Mouse (Mus musculus) adrenal gland, postnatal 14 days (tissue): Measurements from ENCODE around the gene Trim16. TPM values are rescaled to one million over a fixed set of nuclear protein-coding genes. Genes with fewer than 3 reads are reported as not detected.
A peak's percentile ranks its signal among the peaks of the same experiment; 100 is the strongest.

Experiments used
- DNase-seq: peaks from one replicate; pipeline ENCODE4 v3.0.0; 2021; ENCODE audit warnings: mixed read lengths
- long read RNA-seq, 2 experiments: library from polyadenylated mRNA; stranded (forward); transcript quantifications; one replicate each; pipeline ENCODE4 v2.0.0; 2021
- total RNA-seq: library from RNA; stranded (reverse); gene quantifications from 2 replicates; pipeline ENCODE4 v1.2.3, GENCODE M21; 2021

Gene Trim16
- total RNA-seq = 12.0 and 13.8 TPM in 2 replicates
- long read RNA-seq, experiment 1, transcript Trim16-201 (6 exons, 3,906 nt) = major isoform, 12 of 18 reads
- long read RNA-seq, experiment 1, partial matches to known transcripts = 0 of 18 reads
- long read RNA-seq, experiment 1, other reads (novel, unspliced or antisense) = 5 of 18 reads
- long read RNA-seq, experiment 2, transcript Trim16-201 (6 exons, 3,906 nt) = major isoform, 9 of 11 reads
- long read RNA-seq, experiment 2, partial matches to known transcripts = 0 of 11 reads
- long read RNA-seq, experiment 2, other reads (novel, unspliced or antisense) = 1 of 11 reads

DNA sequence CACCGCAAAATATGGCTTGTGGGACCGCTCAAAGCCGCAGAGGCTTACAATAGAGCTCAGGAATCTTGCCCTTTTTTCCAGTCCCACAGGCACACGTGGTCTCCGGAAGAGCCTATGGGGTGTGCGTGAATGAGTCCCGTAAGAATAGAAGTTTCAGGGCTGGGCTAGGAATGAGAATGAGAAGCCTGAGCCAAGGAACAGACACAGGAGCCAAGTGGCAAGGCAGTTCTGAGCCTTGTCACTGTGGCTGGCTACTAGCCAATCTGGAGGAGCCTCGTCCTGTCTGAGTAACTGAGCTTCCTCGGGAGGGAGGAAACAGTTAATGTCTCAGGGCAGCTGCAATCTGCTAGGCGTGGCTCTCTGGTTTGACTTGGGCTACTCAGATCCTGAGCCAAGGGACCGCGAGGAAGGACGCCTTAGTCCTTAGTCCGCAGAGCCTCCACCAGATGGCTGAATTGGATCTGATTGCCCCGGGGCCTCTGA, at the start of gene Trim16:
Trim16 (plus strand) TSS at position 173 of the 483 bp plus-strand sequence.
- peak; percentile 89 for DNase-seq

DNA sequence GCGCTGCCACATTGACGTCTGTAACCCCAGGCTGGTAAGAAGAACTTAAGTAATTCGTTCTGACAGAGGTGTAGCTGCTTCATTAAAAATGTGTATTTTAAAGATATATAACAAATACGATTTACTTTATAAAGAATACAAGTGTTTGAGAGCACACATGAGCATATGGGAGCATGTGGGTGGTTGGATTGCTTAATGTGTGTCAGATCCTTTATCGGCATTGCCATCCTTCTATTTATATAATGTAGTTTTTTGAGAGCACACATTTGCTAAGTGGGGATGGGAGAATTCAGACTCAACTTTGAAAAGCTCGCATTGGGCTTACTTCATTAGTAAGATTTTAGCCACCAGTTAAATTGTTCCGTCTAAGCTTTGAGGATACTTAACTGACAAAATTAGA, 43.5 kb upstream of the Trim16 start:
- no peak for DNase-seq

DNA sequence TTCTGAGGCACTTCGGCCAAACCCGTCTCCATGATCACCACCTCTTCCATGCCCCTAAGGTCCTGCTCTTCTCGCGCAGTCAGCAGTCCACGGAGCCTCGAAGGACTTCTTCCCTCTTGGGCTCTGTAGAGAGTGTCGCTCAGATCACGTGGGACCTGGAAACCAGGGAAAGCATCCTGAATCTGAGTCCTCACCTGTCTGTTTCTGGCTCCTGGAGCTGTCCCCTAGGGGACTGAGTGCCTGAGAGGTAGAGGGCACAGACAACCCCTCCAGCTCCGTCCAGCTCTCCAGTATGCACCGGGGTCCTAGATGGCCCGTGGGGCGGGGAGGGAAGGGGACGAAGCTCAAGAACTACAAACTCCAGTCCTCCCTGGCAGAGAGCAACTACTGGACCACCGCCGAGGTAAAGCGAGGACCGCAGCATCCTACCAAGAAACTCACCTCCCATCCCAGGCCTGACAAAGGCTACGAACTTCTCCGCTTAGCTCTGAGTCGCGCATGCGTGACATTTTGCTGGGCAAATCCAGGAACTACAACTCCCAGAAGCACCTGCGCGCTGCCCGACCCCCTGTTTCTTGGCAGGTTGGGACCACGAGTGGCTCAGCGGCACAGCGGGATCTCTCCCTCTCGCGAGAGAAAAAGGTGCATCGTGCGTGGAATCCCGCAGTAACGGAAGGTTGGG, 31.0 kb upstream of the Trim16 start, which contains the start of gene Zfp286:
Zfp286 (minus strand) TSS at position 528 of the 682 bp plus-strand sequence.
- DNase-seq = peak; percentile 88

DNA sequence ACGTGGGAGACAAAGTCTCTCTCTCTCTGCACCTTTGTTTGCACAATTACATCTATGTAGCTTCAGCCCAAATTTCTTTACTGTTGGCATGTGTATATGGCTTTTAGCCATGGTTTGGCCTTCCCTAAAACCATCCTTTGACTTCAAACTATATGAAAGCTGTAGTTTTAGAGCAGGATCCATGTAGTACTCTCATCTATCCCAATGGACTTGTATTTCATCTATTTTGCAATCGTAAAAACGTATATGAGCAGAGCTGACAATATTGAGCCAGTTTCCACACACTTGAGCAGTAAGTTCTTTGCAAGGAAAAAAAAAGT, 30.5 kb upstream of the Trim16 start:
- DNase-seq = no peak

DNA sequence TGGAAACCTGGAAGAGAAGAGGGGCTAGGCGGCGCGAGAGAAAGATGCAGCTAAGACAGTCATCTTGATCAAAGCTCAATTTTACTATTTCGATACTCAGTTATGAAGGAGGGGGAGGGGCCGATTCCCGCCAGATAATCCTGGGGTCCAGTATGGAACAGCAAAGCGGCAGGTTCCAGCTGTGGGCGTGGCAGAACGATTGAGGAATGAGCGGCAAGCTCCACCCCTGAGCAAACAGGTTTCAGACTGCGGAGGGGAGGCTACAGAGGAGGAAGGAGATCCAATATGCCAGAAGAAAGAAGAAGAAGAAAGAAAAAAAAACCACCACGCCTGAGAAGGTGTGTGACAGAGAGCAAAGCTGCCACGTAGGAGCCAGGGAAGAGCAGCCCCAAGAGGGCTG, 15.9 kb upstream of the Trim16 start:
- DNase-seq = no peak

DNA sequence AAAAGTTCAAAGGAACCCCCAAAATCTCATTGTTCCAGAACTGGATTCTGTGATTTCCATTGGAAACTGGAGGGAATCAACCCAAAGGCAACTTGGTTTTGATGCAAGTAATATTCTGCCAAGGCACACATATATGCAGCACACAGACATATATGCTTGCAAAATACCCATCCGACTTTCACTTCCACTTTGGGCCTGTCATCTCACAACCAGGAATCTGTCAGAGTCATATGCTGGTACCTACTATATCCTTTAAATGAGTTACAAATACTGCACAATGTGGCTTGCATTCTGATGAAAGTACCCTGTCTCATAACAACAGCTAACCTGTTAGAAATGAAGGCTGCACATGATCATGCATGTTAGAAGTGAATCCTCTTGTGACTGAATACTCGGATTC, 12.1 kb upstream of the Trim16 start:
- no peak for DNase-seq

DNA sequence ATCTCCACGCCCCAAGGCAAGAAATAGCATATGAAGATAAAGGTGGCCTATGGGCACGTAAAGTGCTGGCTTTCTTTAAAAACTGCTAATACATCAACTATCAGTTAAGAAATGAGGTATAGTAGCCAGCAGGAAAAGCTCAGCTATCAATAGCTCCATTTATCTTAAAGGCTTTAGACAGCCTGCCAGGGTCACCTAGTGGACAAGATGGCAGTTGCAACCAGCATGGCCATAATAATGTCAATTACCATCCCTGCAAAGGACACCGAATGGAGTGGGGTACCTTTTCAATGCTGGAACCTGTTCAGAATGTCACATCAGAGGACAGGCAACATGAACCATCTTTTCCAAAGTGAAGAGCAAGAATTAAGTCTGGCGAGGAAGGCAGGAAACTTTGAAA, 10.8 kb upstream of the Trim16 start:
- DNase-seq = peak; percentile 28

DNA sequence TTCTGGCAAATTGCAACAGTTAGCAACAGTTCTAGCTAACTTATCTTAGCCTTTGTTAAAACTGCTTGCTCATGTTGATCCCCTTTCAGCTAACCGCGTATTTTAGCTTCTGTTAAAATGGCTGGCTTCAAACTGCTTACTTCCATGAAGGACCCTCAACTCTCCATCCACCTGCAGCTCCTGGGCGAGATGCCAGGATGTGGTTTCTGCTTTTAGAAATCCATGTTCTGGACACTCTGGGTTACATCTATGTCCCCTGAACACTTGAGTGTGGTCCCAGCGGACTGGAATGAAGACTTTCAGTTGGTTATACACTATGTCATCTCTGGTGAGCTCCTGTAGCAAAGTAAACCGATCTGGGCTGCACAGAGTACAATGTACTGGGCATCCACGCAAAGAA, 7.8 kb upstream of the Trim16 start:
- DNase-seq = no peak

DNA sequence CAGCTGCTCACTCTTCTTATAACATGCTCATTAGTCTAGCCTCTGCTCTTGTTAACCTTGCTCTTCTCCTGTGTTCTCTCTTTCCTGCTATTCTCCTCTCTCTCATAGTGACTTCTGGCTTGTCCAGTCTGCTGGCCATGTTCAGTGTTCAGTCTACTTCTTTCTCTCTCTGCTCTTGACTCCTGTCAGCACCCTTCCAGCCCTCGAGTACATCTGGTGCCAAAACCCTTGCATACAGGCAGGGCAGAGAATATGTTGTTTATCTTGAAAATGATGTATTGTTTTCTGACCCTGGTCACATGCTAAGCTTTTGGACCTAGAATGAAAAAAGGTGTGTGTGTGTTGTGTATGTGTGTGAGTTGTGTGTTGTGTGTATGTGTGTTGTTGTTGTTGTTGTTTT, 6.5 kb upstream of the Trim16 start:
- no peak for DNase-seq

DNA sequence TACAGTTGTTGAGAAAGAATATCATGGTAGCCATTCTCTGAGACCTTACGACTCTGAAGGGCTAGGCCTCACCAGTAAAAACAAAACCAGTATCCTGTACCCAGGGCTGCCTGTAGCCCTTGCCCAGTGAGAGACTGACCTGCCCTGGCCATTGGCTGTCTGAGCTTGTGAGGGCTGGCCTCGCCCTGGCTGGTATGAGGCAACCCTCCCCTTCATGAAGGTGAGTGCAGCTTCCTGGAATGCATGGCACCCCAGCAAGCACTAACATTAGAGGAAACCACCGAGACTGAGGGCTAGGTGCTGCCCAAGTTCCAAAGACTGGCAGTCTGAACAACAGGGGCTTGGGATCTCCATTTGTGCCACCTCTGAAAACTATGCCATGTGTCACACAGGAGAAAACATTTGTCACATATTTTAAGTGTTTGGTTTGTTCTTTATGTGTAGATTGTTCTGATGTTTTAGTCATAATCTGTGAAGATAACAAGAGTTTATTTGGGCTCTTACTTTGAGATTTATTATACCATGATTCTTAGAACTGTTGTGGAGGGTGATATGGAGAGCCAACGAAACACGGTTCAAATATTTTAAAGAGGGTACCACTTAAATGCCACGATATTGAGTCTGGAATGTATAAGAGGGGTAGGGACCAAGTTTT, 5.9 kb upstream of the Trim16 start:
- DNase-seq = no peak

DNA sequence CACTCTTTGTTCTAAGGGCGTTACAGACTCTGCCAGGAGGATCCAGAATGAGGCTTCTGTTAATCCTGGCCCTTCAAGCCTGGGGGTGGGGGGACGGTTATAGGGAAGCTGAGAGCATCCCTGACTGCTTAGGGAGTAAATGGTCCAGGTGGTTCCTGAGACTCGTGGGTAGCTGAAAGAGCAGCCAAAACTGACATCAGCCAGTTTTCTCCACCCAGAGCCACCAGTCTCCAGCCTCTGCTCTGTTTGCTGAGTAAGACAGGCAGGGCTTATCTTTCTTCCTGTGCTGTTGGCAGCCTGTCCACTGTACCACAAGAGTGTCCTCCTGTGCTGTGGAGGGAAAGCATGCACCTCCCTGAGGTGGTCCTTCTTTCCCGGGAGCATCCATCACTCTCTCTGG, 5.4 kb upstream of the Trim16 start:
- DNase-seq = no peak

DNA sequence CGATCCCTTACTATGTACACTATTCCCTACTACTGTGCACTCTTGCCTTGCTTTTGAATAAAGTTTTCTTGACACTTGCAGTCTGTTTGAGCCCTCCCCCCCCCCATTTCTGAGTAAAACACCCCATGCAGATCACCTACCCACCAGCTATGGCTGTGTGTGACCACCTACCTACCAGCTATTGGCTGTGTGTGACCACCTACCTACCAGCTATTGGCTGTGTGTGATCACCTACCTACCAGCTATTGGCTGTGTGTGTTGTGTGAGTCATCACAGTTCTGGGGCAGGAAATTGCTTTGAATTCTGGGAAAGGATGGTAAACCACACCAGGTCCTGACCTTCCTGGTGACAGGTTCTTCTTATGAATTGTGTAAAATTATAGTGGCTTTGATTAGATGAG, 4.6 kb upstream of the Trim16 start:
- no peak for DNase-seq

DNA sequence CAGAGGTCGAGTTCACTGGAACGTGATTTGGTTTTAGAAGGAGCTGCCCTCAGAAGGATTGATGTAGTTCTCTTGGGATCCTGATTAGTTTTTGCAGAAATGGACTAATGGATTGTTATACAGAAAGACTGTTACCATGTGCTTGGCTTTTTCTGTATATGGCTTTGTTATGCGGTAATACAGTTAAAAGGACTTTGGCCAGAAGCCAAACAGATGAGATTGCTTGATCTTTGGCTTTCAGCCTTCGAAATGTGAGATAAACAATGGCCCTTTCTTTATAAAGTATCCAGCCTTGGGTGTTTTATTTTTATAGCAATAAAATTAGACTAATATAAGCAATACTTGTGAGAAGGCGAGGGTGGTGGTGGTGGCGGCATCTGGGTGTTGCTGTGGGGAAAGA, 3.4 kb upstream of the Trim16 start:
- no peak for DNase-seq

DNA sequence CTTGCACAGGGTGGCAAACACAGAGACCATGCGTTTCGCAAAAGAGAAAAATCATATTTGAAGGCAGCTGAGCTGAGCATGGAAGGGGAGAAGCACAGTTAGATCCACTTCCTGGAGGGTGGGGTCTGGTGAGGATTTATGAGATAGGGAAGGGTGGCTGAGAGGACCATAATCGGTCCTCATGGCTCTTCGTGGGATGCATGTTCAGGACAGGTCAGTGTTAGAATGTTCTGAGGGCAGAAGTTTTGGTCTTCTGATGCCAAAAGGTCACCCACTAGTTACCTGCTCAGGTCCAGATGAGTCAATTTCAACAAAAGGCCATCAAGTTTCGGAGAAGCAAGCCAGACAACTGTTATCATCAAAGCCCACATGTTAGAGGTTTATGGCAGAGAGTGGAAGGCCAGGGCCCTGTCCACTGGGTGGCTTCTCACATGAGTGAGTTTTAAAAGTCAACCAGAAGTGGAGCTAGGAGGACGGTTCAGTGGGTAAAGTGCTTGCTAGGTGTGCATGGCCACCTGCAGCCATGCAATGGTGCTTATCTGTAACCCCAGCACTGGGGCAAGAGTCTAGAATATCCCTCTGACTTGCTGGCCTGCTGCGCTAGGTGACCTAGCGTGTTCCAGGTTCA, 858 bp upstream of the Trim16 start:
- DNase-seq = no peak

DNA sequence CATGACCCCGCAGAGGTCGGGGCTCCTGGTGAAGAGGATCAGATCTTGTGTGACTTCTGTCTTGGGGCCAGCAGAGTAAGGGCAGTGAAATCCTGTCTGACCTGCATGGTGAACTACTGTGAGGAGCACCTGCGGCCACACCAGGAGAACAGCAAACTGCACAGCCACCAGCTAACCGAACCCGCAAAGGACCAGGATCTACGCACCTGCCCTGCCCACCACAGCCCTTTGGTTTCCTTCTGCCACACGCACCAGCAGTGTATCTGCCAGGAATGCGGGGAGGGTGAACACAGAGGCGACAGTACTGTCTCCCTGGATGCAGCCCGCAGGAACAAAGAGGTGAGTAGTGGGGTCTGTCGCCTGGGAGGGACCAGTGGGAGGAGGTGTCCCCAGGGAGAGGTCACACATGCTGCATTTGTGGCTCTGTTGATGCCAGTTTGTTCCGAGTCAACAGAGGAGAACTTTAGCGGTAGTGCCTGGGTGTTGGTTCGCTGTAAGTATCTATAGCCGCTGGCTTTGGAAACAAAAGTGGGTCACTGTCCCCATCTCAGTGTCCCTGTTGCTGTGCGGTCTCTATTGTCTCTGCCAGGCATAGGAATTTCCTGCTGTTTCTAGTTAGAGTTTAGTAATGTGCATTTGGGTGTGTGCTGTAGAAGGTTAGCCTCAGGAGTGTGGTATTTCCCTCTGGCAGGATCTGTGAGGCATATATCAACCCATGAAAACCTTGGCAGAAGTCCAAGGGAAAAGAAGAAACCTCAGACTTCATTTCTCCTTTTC, 818 bp downstream of the Trim16 start:
- peak; percentile 39 for DNase-seq

DNA sequence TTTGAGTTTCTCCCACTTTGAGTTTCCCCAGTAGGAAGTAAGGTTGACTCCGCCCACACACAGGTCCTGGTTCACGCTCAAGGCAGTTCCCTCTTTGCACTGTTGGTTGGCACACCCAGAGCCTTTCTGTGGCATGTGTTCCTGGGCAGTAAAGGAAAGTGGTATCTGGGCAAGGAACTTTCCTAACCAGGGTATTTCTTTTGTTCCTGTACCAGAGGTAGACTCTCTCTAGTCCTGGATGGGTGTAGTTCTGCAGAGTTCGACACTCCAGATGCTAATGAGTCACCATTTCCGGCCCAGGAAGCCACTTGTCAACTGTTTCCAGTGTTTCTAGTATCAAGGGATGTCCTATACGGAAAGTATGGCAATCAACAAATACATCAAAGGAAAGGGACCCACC, 1.9 kb downstream of the Trim16 start:
- peak; percentile 30 for DNase-seq

DNA sequence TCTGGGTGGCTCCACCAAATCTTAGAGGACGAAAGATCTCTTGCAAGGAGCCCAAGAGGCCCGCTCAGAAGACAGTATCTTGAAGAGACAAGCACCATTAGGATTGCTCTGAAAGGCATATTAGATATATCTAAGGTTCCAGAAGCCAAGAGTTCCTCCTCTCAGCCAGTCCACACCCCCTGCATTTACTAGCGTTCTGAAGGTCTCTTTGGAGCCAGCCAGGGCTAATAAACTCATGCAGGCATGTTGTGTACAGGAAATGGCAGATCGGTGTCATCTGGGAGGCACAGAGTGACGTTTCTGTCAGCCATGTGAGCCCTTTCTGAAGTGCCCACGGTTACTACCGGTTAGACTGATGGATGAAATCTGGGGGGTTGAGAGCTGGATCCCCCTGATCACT, 4.2 kb downstream of the Trim16 start:
- no peak for DNase-seq

DNA sequence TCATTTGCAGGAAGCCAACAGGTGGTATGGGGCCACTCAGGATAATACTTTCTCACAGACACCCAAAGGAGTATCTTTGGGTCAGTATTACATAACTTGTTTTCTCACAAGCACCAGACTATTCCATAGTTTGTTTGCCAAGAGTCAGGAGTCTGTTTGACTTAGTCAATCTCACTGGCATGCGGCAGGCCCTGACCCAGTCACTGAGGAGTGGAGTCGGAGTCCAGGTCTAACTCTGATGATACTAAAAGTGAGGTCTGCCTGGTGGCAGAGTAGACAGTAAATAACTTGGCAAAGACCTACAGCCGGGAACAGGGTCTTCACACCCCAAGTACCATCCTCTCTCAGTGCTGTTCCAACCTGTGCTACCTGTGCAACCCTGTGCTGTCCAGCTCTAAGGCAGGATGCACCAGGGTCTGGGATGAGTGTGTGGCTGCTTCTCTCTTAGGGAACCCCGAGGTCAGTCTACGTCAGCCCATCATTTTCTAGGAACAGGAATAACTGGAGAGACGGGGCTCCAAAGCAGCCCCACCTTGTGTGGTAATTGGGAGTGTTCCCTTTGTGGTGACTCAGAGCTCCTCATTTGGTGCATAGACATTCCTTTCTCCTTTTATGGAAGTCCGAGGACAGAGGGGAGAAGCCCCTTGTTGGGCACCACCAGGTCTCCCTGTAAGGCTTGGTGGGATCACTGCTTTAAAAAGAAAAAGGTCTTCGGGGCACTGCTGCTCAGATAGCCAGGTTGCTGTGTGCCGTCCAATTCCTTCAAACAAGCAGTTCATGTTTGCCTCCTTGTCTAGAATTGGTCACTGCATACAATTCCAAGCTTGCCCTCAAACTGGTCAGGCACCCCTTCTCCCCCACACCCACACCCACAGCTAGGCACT, 5.4 kb downstream of the Trim16 start:
- DNase-seq = peak; percentile 26

DNA sequence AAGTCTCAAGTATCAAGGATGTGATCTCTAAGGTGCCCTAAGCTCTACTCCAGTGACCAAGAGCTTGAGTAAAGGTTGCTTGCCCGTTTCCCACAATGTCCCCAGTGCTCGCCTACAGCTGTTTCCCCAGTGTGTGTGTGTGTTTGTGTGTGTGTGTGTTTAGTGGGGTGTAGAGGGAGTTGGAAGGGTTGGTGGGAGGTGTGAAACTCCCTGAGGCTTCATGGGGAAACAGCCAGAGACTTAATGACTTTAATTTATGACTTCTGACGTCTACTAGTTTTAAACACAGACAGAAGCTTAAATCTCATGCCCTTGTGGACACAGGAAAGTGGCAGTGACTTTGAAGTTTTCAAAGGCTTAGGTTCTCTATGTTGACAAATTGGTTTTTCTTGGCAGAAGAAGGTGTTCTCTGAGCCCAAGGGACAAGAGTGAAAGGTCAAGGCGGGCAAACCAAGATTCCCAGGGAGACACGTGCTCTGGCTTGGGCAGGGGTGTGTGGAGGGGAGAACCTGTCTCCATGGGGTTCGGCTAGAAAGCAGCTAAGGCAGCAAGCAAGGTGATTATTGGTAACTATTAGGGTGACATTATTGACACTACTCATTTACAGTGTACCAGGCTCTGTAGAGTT, 6.2 kb downstream of the Trim16 start:
- peak; percentile 76 for DNase-seq

DNA sequence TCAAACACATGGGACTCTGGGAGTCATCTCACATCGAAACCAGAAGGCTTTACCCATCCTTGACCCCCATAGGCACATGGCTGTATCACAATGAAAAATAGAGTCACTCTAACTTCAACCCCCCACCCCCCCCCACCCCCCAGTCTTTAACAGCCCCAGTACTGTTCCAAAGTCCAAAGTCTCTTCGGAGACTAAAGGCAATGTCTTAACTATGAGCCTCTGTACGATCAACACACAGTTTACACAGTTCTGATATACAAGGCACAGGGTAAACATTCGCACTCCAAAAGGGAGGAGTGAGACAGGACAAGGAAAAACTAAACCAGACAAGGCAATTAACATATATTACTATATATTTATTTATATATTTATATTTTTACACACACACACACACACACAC, 7.1 kb downstream of the Trim16 start:
- no peak for DNase-seq

DNA sequence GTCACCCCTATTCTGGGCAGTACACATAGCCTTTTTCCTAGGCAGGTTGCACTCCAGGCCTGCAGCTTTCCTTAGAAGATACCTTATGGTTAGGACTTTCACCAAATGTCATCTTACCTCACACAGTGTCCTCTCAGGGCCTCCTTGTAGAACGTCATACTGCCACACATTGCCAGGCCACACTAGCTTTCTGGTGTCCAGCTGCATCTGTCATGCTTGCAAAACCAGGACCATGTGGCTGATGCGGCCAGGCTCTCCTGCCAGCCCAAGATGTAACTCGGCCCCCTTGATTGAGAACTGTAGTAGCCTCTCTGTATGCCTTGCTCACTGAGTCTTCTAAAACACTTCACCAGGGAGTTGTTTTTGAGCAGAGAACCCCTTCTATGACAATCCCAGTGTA, 7.9 kb downstream of the Trim16 start:
- no peak for DNase-seq
